Mouse (Mus musculus): Measurements from ENCODE around the gene Cdc42ep5.

GRCm38 (mm10) chr7:4151241-4151640 lies 13.4 kb downstream of the Cdc42ep5 start:
- TF ChIP-seq CTCF (IDR thresholded peaks at IDR 0.05; ENCODE audit: insufficient read depth, low read depth, low read length), result no peak
- TF ChIP-seq POLR2A (IDR thresholded peaks at IDR 0.05; ENCODE audit: insufficient read depth, low read depth, low read length), result no peak
